8 mouse cellular contexts compared by ENCODE assay signal in the genomic region with DNA sequence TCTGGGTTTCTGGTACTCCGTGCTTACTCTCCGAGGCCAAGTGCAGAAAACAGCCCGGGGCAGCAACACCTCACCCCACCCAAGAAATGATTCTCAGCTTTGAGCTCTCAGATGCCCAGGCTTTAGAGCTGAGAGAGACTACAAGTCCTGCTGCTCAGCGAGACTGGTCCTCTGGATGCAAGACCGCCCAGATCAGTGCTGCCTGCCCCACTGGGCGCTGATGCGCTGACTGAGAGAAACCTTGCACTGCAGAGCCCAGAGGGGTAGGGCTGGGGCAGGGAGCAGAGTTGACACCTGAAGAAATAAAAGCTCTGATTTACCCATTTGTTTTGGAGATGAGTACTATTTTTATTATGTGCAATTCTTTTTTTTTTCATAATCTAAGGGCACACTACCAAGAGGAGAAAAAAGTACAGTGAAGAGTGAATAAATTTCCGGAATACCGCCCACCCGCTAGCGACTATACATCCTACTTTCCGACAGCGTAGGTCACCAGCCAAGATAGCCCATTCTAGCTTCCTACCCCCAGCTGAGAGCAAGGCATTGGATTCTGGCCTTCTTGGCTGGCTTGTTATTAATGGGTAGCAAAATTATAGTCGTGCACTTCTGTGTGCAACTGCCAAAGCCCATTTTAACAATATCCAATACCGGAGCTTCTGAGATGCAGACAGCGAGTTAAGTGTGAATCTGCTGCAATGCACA. TPM values are rescaled to one million over a fixed set of nuclear protein-coding genes. Genes with fewer than 3 reads are reported as not detected.
DNase-seq lines count a peak whose midpoint lies in the region; ATAC-seq and TF ChIP-seq lines count a peak whose summit lies in the region.

Gene Arpp21 (minus strand): TSS at position 243 of the 702 bp plus-strand sequence.

- H3K36me3 ChIP-seq in kidney, embryonic 15.5 days: no peaks in the 10 kb centered on the region
- no peaks in the 10 kb centered on the region for H3K36me3 ChIP-seq in embryonic facial prominence, embryonic 13.5 days
- H3K36me3 ChIP-seq in myocyte (ENCODE audit: control insufficient read depth, insufficient read depth): no peaks in the 10 kb centered on the region

- 0 out of 2 replicates have a peak, but pooled peaks have one; percentile 56 for ATAC-seq in kidney, embryonic 15.5 days (replicated peaks; ENCODE audit: low FRiP score)
- peak; percentile 32; the same call in 1 of the 2 replicates for ATAC-seq in embryonic facial prominence, embryonic 13.5 days (ENCODE audit: insufficient number of reproducible peaks, insufficient read depth, low FRiP score, low TSS enrichment, low read depth)

- H3K4me1 ChIP-seq in kidney, embryonic 15.5 days: peaks cover 17% of the 10 kb centered on the region
- H3K4me1 ChIP-seq in embryonic facial prominence, embryonic 13.5 days: peaks cover 19% of the 10 kb centered on the region

- no peaks in the 10 kb centered on the region for H3K9me3 ChIP-seq in kidney, embryonic 15.5 days (replicated peaks)
- H3K9me3 ChIP-seq in embryonic facial prominence, embryonic 13.5 days: no peaks in the 10 kb centered on the region

- H3K27ac ChIP-seq in kidney, embryonic 15.5 days: no peak within 1 kb of the TSS
- H3K27ac ChIP-seq in embryonic facial prominence, embryonic 13.5 days: no peak within 1 kb of the TSS

- H3K4me2 ChIP-seq in kidney, embryonic 15.5 days: peak within 1 kb of the TSS; percentile 91
- peak within 1 kb of the TSS; percentile 81 for H3K4me2 ChIP-seq in embryonic facial prominence, embryonic 13.5 days
- peak within 1 kb of the TSS; percentile 66 for H3K4me2 ChIP-seq in myocyte (ENCODE audit: low read depth)

- H3K27me3 ChIP-seq in kidney, embryonic 15.5 days: peaks cover 73% of the 10 kb centered on the region
- H3K27me3 ChIP-seq in embryonic facial prominence, embryonic 13.5 days: peaks cover 79% of the 10 kb centered on the region
- H3K27me3 ChIP-seq in myocyte (ENCODE audit: control insufficient read depth, insufficient read depth, insufficient read length): peaks cover 9% of the 10 kb centered on the region

- no peak for DNase-seq in kidney, postnatal 4 days
- DNase-seq in R1 (ENCODE audit: low read depth, low spot score): peak; percentile 22
- no peak for DNase-seq in layer of hippocampus, postnatal 14 days (ENCODE audit: low spot score in 2 of 2)
- DNase-seq in B cell, adult 2 months: no peak
- DNase-seq in kidney, postnatal 36 days: no peak

- no peak for TF ChIP-seq POLR2A in myocyte (IDR thresholded peaks at IDR 0.05; ENCODE audit: insufficient read length, low read depth)

- H3K9ac ChIP-seq in kidney, embryonic 15.5 days: 0 out of 2 replicates have a peak within 1 kb of the TSS, but pooled peaks have one; percentile 10
- H3K9ac ChIP-seq in embryonic facial prominence, embryonic 13.5 days: peak within 1 kb of the TSS; percentile 27; the same call in 1 of the 2 replicates

- no peaks in the 10 kb centered on the region for H3K79me2 ChIP-seq in myocyte (ENCODE audit: control insufficient read depth, insufficient read depth)

- peak within 1 kb of the TSS; percentile 46 for H3K4me3 ChIP-seq in kidney, embryonic 15.5 days (replicated peaks)
- H3K4me3 ChIP-seq in embryonic facial prominence, embryonic 13.5 days: peak within 1 kb of the TSS; percentile 48
- H3K4me3 ChIP-seq in myocyte: peak within 1 kb of the TSS; percentile 17

- H3ac ChIP-seq in myocyte (ENCODE audit: control insufficient read depth, insufficient read length): peak within 1 kb of the TSS; percentile 34

- 20% methylated on average over 16 of the region's 16 CpGs for WGBS in kidney, embryonic 15.5 days
- WGBS in embryonic facial prominence, embryonic 13.5 days: 16% methylated on average over 16 of the region's 16 CpGs

TF ChIP-seq in myocyte, 11 proteins besides CTCF, POLR2A, EP300 and RAD21:
- TF ChIP-seq POLR2AphosphoS2 (IDR thresholded peaks at IDR 0.05; ENCODE audit: insufficient read length, low read depth) (no peak), SRF (IDR thresholded peaks at IDR 0.05; ENCODE audit: control insufficient read depth, insufficient read length, low read depth) (no peak), E2F4 (IDR thresholded peaks at IDR 0.05; ENCODE audit: insufficient read depth) (no peak), MYOG (IDR thresholded peaks at IDR 0.05; ENCODE audit: control insufficient read depth in 1 of 3, insufficient read depth in 1 of 3, insufficient read length in 2 of 3, low read depth in 2 of 3) (no peak), MYOD1 (IDR thresholded peaks at IDR 0.05; ENCODE audit: control insufficient read depth in 1 of 3, insufficient read length in 2 of 3, low read depth in 2 of 3) (no peak), TCF3 (IDR thresholded peaks at IDR 0.05; ENCODE audit: insufficient read length, low read depth) (no peak), MAX (IDR thresholded peaks at IDR 0.05; ENCODE audit: low read depth) (no peak), CEBPB (IDR thresholded peaks at IDR 0.05; ENCODE audit: insufficient read depth, poor library complexity, severe bottlenecking) (no peak), TCF12 (IDR thresholded peaks at IDR 0.05; ENCODE audit: insufficient read depth, poor library complexity, severe bottlenecking) (no peak), REST (IDR thresholded peaks at IDR 0.05; ENCODE audit: insufficient read depth, insufficient read length) (no peak), USF1 (IDR thresholded peaks at IDR 0.05; ENCODE audit: low read depth) (no peak)

RNA-seq across cellular contexts. Expression of gene Arpp21, which starts in this region (rescaled TPM):
- 1.5 and 2.3 TPM in 2 replicates for polyA plus RNA-seq in kidney, embryonic 15.5 days (2015; fragmentation: Nextera tagmentation; extraction: Ambion mirVana)
- 5.4 and 6.8 TPM in 2 replicates for polyA plus RNA-seq in embryonic facial prominence, embryonic 13.5 days (2015; fragmentation: Nextera tagmentation; extraction: Ambion mirVana)
- 100 to 1,000 TPM; 246 to 309 TPM for total RNA-seq in layer of hippocampus, postnatal 14 days (2021)
- polyA plus RNA-seq in myocyte (2012; fragmentation: generic; extraction: Trizol): 36.1 TPM
